Mouse (Mus musculus) megakaryocyte, embryonic 14.5 days (primary cell): Measurements from ENCODE around the gene Plxnd1.

Experiments
- FLI1 ChIP-seq: IDR thresholded peaks from 2 replicates; pipeline ENCODE4 v1.6.1; 2012; ENCODE audit warnings: low read length, inconsistent platforms, mixed read lengths
- GATA1 ChIP-seq: IDR thresholded peaks from 3 replicates; pipeline ENCODE4 v1.6.1; 2012; ENCODE audit warnings: mixed read lengths, low read length, inconsistent platforms, borderline replicate concordance

GRCm38 (mm10) chr6:115985622-115986021 lies 9.2 kb downstream of the Plxnd1 start:
- TF ChIP-seq GATA1 (no peak), FLI1 (no peak)
